Mouse (Mus musculus) midbrain, embryonic 10.5 days (tissue): Measurements from ENCODE around the gene Commd4. TPM values are rescaled to one million over a fixed set of nuclear protein-coding genes. Genes with fewer than 3 reads are reported as not detected.
"Not testable (repeated sequence)": the region's sequence is repeated elsewhere in the genome, so short reads cannot be mapped to it uniquely, and the experiment has no call there.

Experiments used
- DNase-seq: peaks from one replicate; pipeline ENCODE4 v3.0.0-alpha.2; 2017; ENCODE audit warnings: low spot score
- H3K27ac ChIP-seq: fragments of 300-500 bp; sonication (generic); replicated peaks from 2 replicates; pipeline ENCODE4 v1.5.1; 2016; ENCODE audit warnings: mild to moderate bottlenecking
- H3K27me3 ChIP-seq: fragments of 300-500 bp; sonication (generic); 2 replicates; pipeline ENCODE4 v1.6.1; 2016; ENCODE audit warnings: low read depth, mild to moderate bottlenecking; ENCODE audit not compliant: poor library complexity, severe bottlenecking
- H3K36me3 ChIP-seq: fragments of 300-500 bp; sonication (generic); 2 replicates; pipeline ENCODE4 v1.6.1; 2016; ENCODE audit warnings: mild to moderate bottlenecking, moderate library complexity
- H3K4me1 ChIP-seq: fragments of 300-500 bp; sonication (generic); 2 replicates; pipeline ENCODE4 v1.6.1; 2016
- H3K4me3 ChIP-seq: fragments of 300-500 bp; sonication (generic); 2 replicates; pipeline ENCODE4 v1.5.1; 2016; ENCODE audit warnings: mild to moderate bottlenecking, moderate library complexity
- H3K9me3 ChIP-seq: fragments of 300-500 bp; sonication (generic); replicated peaks from 2 replicates; pipeline ENCODE4 v1.6.1; 2016; ENCODE audit warnings: mild to moderate bottlenecking
- WGBS: fragments of 180-500 bp; shearing (Covaris S2); methylation state at CpG from one replicate; pipeline ENCODE4 v1.1.7; 2016; 5-methylcytosine and 5-hydroxymethylcytosine counted together
- polyA plus RNA-seq: library from polyadenylated mRNA; unstranded; fragments of >200 nt; fragmentation: Nextera tagmentation; extraction: Ambion mirVana; gene quantifications from 2 replicates; pipeline ENCODE4 v1.2.1, GENCODE M21; 2016

The Commd4 gene
- polyA plus RNA-seq, result 117 and 122 TPM in 2 replicates

- 0 out of 2 replicates have a peak, but pooled peaks cover 3% of the 10 kb centered on the region for H3K27me3 ChIP-seq
- DNase-seq, result peak; percentile 91
- peak within 1 kb of the TSS; percentile 88 for H3K27ac ChIP-seq
- under 1% methylated on average over 24 of the region's 24 CpGs for WGBS
- H3K4me3 ChIP-seq, result peak within 1 kb of the TSS; percentile 93
- no peaks in the 10 kb centered on the region for H3K9me3 ChIP-seq
- H3K4me1 ChIP-seq, result peaks cover 20% of the 10 kb centered on the region
- H3K36me3 ChIP-seq, result peaks cover 19% of the 10 kb centered on the region
These were observed at the start of gene Commd4 for GRCm38 (mm10) chr9:57158013-57158470. Gene Commd4 (minus strand): TSS chr9:57158331.

- DNase-seq, result no peak
- no peaks in the 10 kb centered on the region for H3K27me3 ChIP-seq
- no peaks in the 10 kb centered on the region for H3K9me3 ChIP-seq
- no peaks in the 10 kb centered on the region for H3K4me1 ChIP-seq
- no peak overlapping the region for H3K4me3 ChIP-seq
- H3K36me3 ChIP-seq, result no peaks in the 10 kb centered on the region
- 72% methylated on average over 2 of the region's 2 CpGs for WGBS
- H3K27ac ChIP-seq, result no peak overlapping the region
These were observed 48.8 kb upstream of the Commd4 start for GRCm38 (mm10) chr9:57206896-57207295.

- WGBS, result 90% methylated on average over 13 of the region's 13 CpGs
These were observed 45.4 kb upstream of the Commd4 start for GRCm38 (mm10) chr9:57203571-57203970.

GRCm38 (mm10) chr9:57202981-57203380, 44.9 kb upstream of the Commd4 start:
- Histone ChIP-seq H3K36me3 (no peaks in the 10 kb centered on the region), H3K27me3 (no peaks in the 10 kb centered on the region), H3K9me3 (no peaks in the 10 kb centered on the region), H3K4me3 (no peak overlapping the region), H3K27ac (no peak overlapping the region), H3K4me1 (no peaks in the 10 kb centered on the region)
- WGBS, result 78% methylated on average over 7 of the region's 7 CpGs
- no peak for DNase-seq

More at GRCm38 (mm10) chr9:57203571-57203970, 45.4 kb upstream of the Commd4 start:
- H3K9me3 ChIP-seq, H3K27me3 ChIP-seq, H3K4me3 ChIP-seq, H3K27ac ChIP-seq, H3K4me1 ChIP-seq, DNase-seq, H3K36me3 ChIP-seq: not testable (repeated sequence)

- Histone ChIP-seq H3K4me1 (no peaks in the 10 kb centered on the region), H3K9me3 (no peaks in the 10 kb centered on the region), H3K36me3 (no peaks in the 10 kb centered on the region), H3K4me3 (no peak overlapping the region), H3K27ac (no peak overlapping the region), H3K27me3 (no peaks in the 10 kb centered on the region)
- DNase-seq, result no peak
- 78% methylated on average over 8 of the region's 8 CpGs for WGBS
These were observed 39.3 kb upstream of the Commd4 start for GRCm38 (mm10) chr9:57197414-57197813.

- 90% methylated on average over 3 of the region's 3 CpGs for WGBS
These were observed 38.6 kb upstream of the Commd4 start for GRCm38 (mm10) chr9:57196708-57197107.

GRCm38 (mm10) chr9:57168411-57168810, 10.3 kb upstream of the Commd4 start:
- no peaks in the 10 kb centered on the region for H3K36me3 ChIP-seq
- H3K4me3 ChIP-seq, result no peak overlapping the region
- no peak for DNase-seq
- no peaks in the 10 kb centered on the region for H3K4me1 ChIP-seq
- no peaks in the 10 kb centered on the region for H3K27me3 ChIP-seq
- H3K9me3 ChIP-seq, result no peaks in the 10 kb centered on the region
- H3K27ac ChIP-seq, result no peak overlapping the region
- 87% methylated on average over 5 of the region's 5 CpGs for WGBS

More at GRCm38 (mm10) chr9:57196708-57197107, 38.6 kb upstream of the Commd4 start:
- H3K9me3 ChIP-seq, result no peaks in the 10 kb centered on the region
- H3K27ac ChIP-seq, result no peak overlapping the region
- no peaks in the 10 kb centered on the region for H3K27me3 ChIP-seq
- H3K36me3 ChIP-seq, result no peaks in the 10 kb centered on the region
- DNase-seq, result no peak
- no peaks in the 10 kb centered on the region for H3K4me1 ChIP-seq
- no peak overlapping the region for H3K4me3 ChIP-seq

- H3K4me3 ChIP-seq, result no peak overlapping the region
- no peaks in the 10 kb centered on the region for H3K36me3 ChIP-seq
- no peak overlapping the region for H3K27ac ChIP-seq
- no peaks in the 10 kb centered on the region for H3K27me3 ChIP-seq
- H3K9me3 ChIP-seq, result no peaks in the 10 kb centered on the region
- WGBS, result 88% methylated on average over 2 of the region's 2 CpGs
- no peak for DNase-seq
- no peaks in the 10 kb centered on the region for H3K4me1 ChIP-seq
These were observed 8.0 kb upstream of the Commd4 start for GRCm38 (mm10) chr9:57166173-57166572.

GRCm38 (mm10) chr9:57163137-57163536, 5.0 kb upstream of the Commd4 start:
- H3K27ac ChIP-seq, result no peak overlapping the region
- no peaks in the 10 kb centered on the region for H3K36me3 ChIP-seq
- WGBS, result 45% methylated on average over 2 of the region's 2 CpGs
- 0 out of 2 replicates have a peak, but pooled peaks cover 3% of the 10 kb centered on the region for H3K27me3 ChIP-seq
- H3K9me3 ChIP-seq, result no peaks in the 10 kb centered on the region
- peaks cover 5% of the 10 kb centered on the region for H3K4me1 ChIP-seq
- H3K4me3 ChIP-seq, result no peak overlapping the region
- no peak for DNase-seq

GRCm38 (mm10) chr9:57162496-57162895, 4.4 kb upstream of the Commd4 start:
- no peak overlapping the region for H3K4me3 ChIP-seq
- peaks cover 9% of the 10 kb centered on the region for H3K4me1 ChIP-seq
- no peak for DNase-seq
- H3K9me3 ChIP-seq, result no peaks in the 10 kb centered on the region
- WGBS, result 29% methylated on average over 3 of the region's 3 CpGs
- no peak overlapping the region for H3K27ac ChIP-seq
- H3K36me3 ChIP-seq, result no peaks in the 10 kb centered on the region
- 0 out of 2 replicates have a peak, but pooled peaks cover 3% of the 10 kb centered on the region for H3K27me3 ChIP-seq

GRCm38 (mm10) chr9:57158506-57158905, 375 bp upstream of the Commd4 start:
- DNase-seq, result no peak
- 40% methylated on average over 11 of the region's 11 CpGs for WGBS
- Histone ChIP-seq H3K36me3 (peaks cover 19% of the 10 kb centered on the region), H3K27me3 (0 out of 2 replicates have a peak, but pooled peaks cover 3% of the 10 kb centered on the region), H3K9me3 (no peaks in the 10 kb centered on the region), H3K4me3 (peak overlapping the region; percentile 93), H3K4me1 (peaks cover 20% of the 10 kb centered on the region), H3K27ac (peak overlapping the region; percentile 88)

GRCm38 (mm10) chr9:57157499-57157898, 632 bp downstream of the Commd4 start:
- no peak for DNase-seq
- WGBS, result 33% methylated on average over 13 of the region's 13 CpGs
- H3K9me3 ChIP-seq, result no peaks in the 10 kb centered on the region
- peak overlapping the region; percentile 88 for H3K27ac ChIP-seq
- H3K4me1 ChIP-seq, result peaks cover 20% of the 10 kb centered on the region
- H3K4me3 ChIP-seq, result peak overlapping the region; percentile 93
- peaks cover 19% of the 10 kb centered on the region for H3K36me3 ChIP-seq
- 0 out of 2 replicates have a peak, but pooled peaks cover 3% of the 10 kb centered on the region for H3K27me3 ChIP-seq

GRCm38 (mm10) chr9:57156823-57157222, 1.3 kb downstream of the Commd4 start:
- Histone ChIP-seq H3K9me3 (no peaks in the 10 kb centered on the region), H3K4me3 (peak overlapping the region; percentile 93), H3K27me3 (0 out of 2 replicates have a peak, but pooled peaks cover 3% of the 10 kb centered on the region), H3K4me1 (peaks cover 20% of the 10 kb centered on the region), H3K36me3 (peaks cover 19% of the 10 kb centered on the region), H3K27ac (no peak overlapping the region)
- DNase-seq, result no peak
- 96% methylated on average over 8 of the region's 8 CpGs for WGBS
